Mouse (Mus musculus): Measurements from ENCODE around the gene Wipi2. TPM values are rescaled to one million over a fixed set of nuclear protein-coding genes. Genes with fewer than 3 reads are reported as not detected.

Gene Wipi2
- polyA plus RNA-seq, 1 experiment from 2014 or later: 46.7 TPM

DNA sequence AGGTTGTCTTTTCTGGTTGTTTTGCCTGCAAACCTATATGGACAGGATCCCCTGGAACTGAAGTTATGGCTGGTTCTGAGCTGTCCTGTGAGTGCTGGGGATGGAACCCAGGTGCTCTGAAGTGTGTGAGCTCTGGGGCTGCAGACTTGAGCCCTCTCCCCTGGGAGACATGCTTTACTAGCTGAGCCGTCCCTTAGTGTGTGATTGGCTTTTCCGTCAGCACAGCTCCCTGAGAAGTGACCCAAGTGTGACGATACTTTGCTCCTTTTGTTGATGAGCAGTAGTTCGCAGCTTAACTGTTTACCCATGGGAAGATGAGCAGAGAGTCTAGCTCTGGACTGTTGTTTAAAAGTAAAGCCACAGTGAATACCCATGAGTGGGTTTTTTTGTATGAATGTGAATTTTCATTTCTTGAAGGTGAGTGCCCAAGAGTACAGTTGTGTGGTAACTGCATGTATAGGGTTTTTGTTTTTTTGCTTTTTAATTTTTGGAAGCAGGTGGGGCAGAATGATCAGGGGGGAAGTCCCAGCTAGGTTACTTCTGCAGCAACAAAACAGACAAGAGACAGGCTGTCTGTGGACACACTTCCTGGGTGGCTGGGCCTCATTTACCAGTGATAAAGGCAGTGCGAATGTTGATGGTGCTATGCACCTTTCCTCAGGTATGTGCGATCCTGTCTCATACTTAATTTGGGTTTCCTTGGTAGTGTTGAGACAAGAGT is 14.0 kb downstream of the Wipi2 start:
- H3K4me1 ChIP-seq: no peaks in the 10 kb centered on the region
- 82% methylated on average over 6 of the region's 6 CpGs for WGBS

DNA sequence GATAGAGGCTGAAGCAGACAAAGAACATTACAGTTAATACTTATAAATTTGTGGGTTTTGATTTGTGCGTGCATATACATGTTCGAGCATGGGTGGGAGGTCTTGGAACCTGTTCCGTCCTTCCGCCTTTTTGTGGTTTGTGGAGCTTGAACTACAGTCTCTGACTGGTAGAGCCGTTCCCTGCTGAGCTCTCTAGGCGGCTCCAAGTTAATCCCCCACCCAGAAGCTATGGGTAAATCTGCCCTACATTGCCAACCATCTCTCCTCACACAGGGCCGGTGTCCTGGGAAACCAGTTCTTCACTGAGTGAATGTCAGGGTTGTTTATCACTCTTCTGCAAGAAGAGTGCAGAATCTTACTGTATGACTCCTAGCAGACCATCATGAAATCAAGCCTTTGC is 20.7 kb downstream of the Wipi2 start:
- Histone ChIP-seq H3K36me3 (replicated peaks) (no peaks in the 10 kb centered on the region; the same call in 1 of the 2 replicates), H3K27ac (no peak overlapping the region), H3K9ac (no peak overlapping the region), H3K4me2 (no peak overlapping the region), H3K27me3 (replicated peaks) (no peaks in the 10 kb centered on the region), H3K9me3 (no peaks in the 10 kb centered on the region), H3K4me1 (peaks cover 27% of the 10 kb centered on the region), H3K4me3 (no peak overlapping the region)
- no peak for ATAC-seq (replicated peaks)
- 69% methylated on average over 7 of the region's 7 CpGs for WGBS

More for the DNA sequence above, 14.0 kb downstream of the Wipi2 start:
- Histone ChIP-seq H3K4me2 (no peak overlapping the region), H3K9me3 (no peaks in the 10 kb centered on the region), H3K27me3 (replicated peaks) (no peaks in the 10 kb centered on the region), H3K4me3 (no peak overlapping the region), H3K27ac (no peak overlapping the region), H3K9ac (no peak overlapping the region), H3K36me3 (replicated peaks) (peaks cover 10% of the 10 kb centered on the region)
- ATAC-seq (replicated peaks): no peak

DNA sequence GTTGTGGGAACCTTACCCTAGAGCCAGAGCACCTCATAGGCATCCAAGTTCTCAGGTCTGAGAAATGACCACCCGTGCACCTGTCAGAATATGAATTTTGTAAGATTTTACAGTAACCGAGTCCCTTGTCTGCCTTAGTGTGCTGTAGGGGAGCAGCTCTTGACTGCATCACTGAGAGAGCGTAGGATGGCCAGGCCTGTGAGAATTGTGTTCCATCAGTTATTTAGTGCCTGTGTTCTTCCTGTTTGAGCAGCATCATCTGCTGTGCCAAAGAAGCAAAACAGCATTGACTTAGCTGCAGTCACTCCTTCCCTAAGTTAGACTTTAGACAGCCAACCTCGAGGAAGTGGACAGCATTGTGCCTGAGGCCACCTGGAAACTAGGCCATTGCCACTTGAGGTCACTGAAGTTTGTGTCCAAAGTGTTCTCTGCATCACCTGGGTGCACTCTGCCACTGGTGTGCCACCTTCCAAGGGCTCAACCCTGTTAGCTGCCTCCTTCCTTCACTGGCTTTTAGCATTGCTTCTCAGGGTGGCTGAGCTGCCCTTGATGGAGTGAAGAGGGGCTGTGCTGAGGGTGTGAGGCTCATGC is 22.1 kb downstream of the Wipi2 start:
- H3K27me3 ChIP-seq (replicated peaks): no peaks in the 10 kb centered on the region
- no peak overlapping the region for H3K9ac ChIP-seq
- H3K36me3 ChIP-seq (replicated peaks): no peaks in the 10 kb centered on the region; the same call in 1 of the 2 replicates
- no peak overlapping the region for H3K4me3 ChIP-seq
- WGBS: 91% methylated on average over 4 of the region's 4 CpGs
- no peak for ATAC-seq (replicated peaks)
- H3K9me3 ChIP-seq: no peaks in the 10 kb centered on the region
- H3K4me2 ChIP-seq: no peak overlapping the region
- H3K27ac ChIP-seq: no peak overlapping the region
- peaks cover 27% of the 10 kb centered on the region for H3K4me1 ChIP-seq

DNA sequence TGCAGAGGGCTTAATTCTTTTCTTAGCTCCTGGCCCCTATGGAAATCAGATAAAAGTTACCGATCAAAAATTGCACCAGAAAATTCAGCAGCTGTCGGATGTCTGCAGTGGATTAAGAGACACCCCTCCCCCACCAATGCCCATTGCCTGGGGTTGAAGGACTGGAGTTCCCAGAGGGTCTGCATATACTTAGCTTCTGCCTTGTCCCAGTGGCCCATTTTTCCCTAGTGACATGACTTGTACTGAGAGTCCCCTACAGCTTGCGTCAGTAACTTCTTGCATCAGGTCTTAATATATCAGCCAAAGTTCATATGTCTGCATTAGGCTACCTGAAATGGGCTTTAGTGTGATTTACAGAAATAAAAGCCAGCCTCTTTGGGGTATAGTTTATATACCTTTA is 22.9 kb downstream of the Wipi2 start:
- H3K36me3 ChIP-seq (replicated peaks): no peaks in the 10 kb centered on the region
- no peak overlapping the region for H3K4me3 ChIP-seq
- H3K4me2 ChIP-seq: no peak overlapping the region
- H3K27ac ChIP-seq: 0 out of 2 replicates have a peak overlapping the region, but pooled peaks have one; percentile 29
- no peak overlapping the region for H3K9ac ChIP-seq
- no peaks in the 10 kb centered on the region for H3K9me3 ChIP-seq
- H3K4me1 ChIP-seq: peaks cover 27% of the 10 kb centered on the region
- 26% methylated on average over 3 of the region's 3 CpGs for WGBS
- no peaks in the 10 kb centered on the region for H3K27me3 ChIP-seq (replicated peaks)
- no peak for ATAC-seq (replicated peaks)

DNA sequence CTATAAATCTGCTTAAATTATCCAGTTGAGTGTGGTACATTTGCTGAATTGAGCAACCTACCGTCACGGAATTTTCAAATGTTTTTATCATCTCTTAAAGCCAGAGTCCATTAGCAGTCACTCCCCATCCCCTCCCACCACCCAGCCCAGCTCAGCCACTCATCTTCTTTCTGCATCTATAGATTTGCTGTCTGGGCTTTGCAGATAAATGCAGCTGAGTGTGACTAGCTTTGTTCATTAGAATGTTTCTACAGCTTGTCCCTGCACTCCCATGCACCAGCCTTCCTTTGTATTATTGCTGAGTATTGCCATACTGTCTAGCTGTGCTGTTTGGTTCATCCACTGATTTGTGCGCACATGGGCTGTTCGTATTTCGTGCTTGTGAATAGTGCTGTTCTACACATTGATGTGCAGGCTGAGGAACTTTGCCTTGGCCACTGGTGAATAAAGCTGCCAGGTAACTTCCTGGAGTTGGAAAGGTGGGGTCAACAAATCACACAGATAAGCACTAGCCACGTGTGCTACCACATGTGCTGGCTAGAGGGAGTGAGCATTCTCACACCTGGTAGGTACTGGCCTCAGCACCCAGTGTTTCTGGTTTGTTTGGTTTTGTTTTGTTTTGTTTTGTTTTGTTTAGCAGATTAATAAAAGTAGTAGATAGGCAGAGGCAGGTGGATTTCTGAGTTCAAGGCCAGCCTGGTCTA is 23.4 kb downstream of the Wipi2 start:
- Histone ChIP-seq H3K9me3 (no peaks in the 10 kb centered on the region), H3K9ac (no peak overlapping the region), H3K4me1 (peaks cover 27% of the 10 kb centered on the region), H3K36me3 (replicated peaks) (peaks cover 3% of the 10 kb centered on the region; the same call in 1 of the 2 replicates), H3K4me2 (no peak overlapping the region), H3K27me3 (replicated peaks) (no peaks in the 10 kb centered on the region), H3K27ac (0 out of 2 replicates have a peak overlapping the region, but pooled peaks have one; percentile 29), H3K4me3 (no peak overlapping the region)
- ATAC-seq (replicated peaks): no peak
- WGBS: 66% methylated on average over 6 of the region's 6 CpGs

DNA sequence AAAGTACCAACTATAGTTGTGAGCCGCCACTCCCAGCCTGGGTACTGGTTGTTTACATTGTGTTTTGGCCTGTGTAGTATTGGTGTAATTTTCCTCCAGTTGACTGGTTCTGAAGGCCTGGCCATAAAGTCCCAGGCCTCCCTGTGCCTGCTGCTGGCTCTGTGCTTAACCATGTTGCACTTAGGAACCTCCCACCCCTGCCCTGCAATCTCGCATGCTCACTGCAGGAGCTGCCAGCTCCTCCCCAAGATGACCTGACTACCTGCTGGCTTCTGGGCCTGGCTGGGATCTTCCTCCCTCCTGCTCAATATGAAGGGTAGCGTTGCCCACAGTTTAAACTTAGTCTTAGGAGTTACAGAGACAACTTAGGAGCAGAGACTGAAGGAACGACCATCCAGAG is 24.8 kb downstream of the Wipi2 start:
- ATAC-seq (replicated peaks): no peak
- Histone ChIP-seq H3K36me3 (replicated peaks) (peaks cover 17% of the 10 kb centered on the region; the same call in 1 of the 2 replicates), H3K9ac (no peak overlapping the region), H3K9me3 (no peaks in the 10 kb centered on the region), H3K27ac (no peak overlapping the region), H3K4me2 (no peak overlapping the region), H3K27me3 (replicated peaks) (no peaks in the 10 kb centered on the region), H3K4me3 (no peak overlapping the region), H3K4me1 (peaks cover 27% of the 10 kb centered on the region)
- WGBS: 79% methylated on average over 4 of the region's 4 CpGs

DNA sequence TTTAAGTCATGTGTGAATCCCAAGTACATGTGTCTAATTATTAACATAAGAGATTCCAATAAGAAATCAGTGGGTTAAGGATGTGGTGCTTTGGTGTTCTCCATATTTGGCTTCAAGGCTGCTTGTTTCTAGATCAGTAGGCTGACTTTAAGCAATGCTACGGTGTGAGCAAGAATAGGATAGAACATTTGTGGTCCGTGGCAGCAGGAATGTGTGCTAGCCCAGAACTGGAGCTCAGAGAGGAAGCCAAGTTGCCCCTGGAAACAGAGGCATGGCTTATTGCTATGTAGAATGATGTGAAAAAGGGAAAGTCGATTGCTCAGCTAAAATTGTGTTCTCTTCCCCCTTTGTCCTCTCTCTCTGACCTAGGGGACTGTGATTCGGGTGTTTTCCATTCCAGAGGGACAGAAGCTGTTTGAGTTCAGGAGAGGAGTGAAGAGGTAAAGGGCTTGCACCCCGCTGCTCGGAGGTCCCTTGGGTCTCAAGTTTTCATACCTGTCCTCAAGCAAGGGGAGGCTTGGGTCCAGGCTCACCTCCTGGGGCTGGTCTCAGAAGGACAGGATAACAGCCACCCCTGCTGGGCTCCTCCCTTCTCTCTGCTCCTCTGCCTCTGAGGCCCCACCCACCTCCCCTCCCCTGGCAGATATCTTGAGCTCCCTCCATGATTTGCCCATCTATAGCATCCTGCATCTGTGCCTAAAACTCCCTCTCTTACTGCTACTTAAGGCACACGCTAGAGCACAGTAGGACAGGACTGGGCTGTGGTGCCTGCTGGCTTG is 33.3 kb downstream of the Wipi2 start:
- 80% methylated on average over 7 of the region's 7 CpGs for WGBS
- no peak for ATAC-seq (replicated peaks)

DNA sequence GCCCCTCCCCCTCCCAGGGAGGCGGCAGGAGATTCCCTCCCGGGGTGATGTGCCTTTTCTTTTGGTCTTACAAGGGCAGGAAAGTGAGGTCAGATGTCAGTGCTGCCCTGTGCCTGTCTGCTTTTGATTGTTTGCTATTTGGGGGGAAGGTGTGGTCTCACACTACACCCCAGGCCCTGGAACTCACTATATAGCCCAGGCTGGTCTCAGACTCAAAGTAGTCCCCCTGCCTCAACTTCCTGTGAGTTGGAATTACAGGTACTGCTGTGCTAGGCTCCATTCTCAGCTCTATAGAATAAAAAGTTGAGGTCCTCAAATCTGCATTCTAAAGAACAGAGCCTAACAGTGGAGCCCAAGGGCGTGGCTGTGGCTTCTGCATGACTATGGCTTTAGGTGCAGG is 40.4 kb downstream of the Wipi2 start:
- Histone ChIP-seq H3K27ac (no peak overlapping the region), H3K4me1 (no peaks in the 10 kb centered on the region), H3K9me3 (no peaks in the 10 kb centered on the region), H3K36me3 (replicated peaks) (peaks cover 41% of the 10 kb centered on the region), H3K9ac (no peak overlapping the region), H3K4me3 (no peak overlapping the region), H3K4me2 (no peak overlapping the region), H3K27me3 (replicated peaks) (no peaks in the 10 kb centered on the region)
- WGBS: 35% methylated on average over 3 of the region's 3 CpGs
- ATAC-seq (replicated peaks): no peak

More for the DNA sequence above, 33.3 kb downstream of the Wipi2 start:
- Histone ChIP-seq H3K9ac (no peak overlapping the region), H3K27ac (no peak overlapping the region), H3K9me3 (no peaks in the 10 kb centered on the region), H3K27me3 (replicated peaks) (no peaks in the 10 kb centered on the region), H3K36me3 (replicated peaks) (peaks cover 71% of the 10 kb centered on the region), H3K4me1 (no peaks in the 10 kb centered on the region), H3K4me3 (no peak overlapping the region), H3K4me2 (no peak overlapping the region)

DNA sequence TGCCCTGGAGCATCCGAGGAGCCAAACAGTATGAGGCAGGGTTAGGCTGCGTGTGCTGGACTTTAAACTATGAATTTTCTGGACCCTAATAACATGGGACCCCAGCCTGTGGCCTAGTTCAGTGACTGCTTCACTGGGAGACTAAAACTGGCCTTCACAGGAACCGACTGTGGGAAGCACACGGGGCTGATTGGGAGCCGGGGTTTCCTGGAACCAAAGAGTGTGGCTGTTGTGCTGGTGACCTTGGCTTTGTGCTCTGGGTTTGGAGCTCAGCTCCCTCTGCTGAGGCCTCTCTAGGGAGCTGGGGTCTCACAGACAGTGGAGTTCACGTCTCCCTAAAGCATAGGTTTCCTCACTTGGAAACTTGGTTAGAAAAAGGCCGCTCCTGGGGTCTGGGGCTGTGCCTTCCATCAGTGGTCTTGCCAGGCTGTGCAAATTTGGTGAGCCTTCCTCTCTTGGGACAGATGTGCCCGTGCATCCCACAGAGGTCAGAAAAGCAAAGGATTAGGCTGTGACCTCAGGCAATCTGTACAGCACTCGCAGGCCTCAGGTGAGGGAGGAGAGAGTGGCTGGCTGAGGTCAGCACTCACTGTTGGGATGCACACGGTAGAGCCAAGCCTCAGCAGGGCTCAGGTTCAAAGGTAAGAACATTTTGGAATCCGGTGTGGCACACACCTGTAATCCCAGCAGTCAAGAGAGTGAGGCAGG is 41.2 kb downstream of the Wipi2 start:
- Histone ChIP-seq H3K27me3 (replicated peaks) (no peaks in the 10 kb centered on the region), H3K27ac (no peak overlapping the region), H3K4me2 (no peak overlapping the region), H3K4me3 (no peak overlapping the region), H3K36me3 (replicated peaks) (peaks cover 36% of the 10 kb centered on the region), H3K4me1 (peaks cover 4% of the 10 kb centered on the region; the same call in 1 of the 2 replicates), H3K9ac (no peak overlapping the region), H3K9me3 (no peaks in the 10 kb centered on the region)
- no peak for ATAC-seq (replicated peaks)
- WGBS: 88% methylated on average over 11 of the region's 11 CpGs

DNA sequence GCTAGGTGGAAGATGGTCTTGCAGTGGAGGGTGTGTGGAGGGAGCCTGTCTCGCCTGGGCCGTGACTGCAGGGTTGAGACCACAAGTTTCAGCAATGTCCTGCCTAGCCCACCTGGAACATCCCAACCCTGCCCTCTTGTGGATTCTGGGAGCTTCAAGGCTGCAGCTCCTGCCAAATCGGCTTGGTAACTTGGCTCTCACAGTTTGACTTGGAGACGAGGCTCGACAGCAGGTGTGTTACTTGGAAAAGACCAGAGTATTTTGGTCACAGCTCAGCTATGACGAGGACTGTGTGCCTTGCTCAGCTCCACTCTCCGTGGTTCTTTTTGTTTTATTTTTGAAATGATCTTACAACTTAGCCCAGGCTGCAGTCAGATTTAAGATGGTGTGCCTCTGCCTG is 42.2 kb downstream of the Wipi2 start:
- Histone ChIP-seq H3K27ac (no peak overlapping the region), H3K36me3 (replicated peaks) (peaks cover 26% of the 10 kb centered on the region), H3K9me3 (no peaks in the 10 kb centered on the region), H3K27me3 (replicated peaks) (no peaks in the 10 kb centered on the region), H3K9ac (no peak overlapping the region), H3K4me1 (peaks cover 4% of the 10 kb centered on the region; the same call in 1 of the 2 replicates), H3K4me3 (no peak overlapping the region), H3K4me2 (no peak overlapping the region)
- 83% methylated on average over 7 of the region's 7 CpGs for WGBS
- no peak for ATAC-seq (replicated peaks)

DNA sequence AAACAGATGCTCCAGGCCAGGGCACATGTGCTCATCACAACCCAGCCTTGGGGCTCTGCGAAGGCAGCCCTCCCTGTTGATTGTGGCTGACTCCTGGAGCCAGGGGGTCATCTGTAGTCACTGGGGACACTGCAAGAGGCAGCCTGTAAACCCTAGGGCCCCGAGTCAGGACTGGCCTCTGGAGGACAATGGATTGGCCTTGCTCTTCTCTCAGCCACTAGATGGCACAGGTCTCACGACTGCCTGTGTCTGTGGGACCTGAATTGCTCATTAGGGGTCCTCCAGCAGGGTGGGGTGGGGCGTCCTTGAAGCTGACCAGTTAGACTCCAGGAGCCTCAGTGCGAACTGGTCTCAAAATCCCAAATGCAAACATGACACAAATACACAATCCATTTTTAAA is 45.6 kb downstream of the Wipi2 start:
- 21% methylated on average over 5 of the region's 5 CpGs for WGBS
- H3K9ac ChIP-seq: no peak overlapping the region
- no peak overlapping the region for H3K27ac ChIP-seq
- H3K4me2 ChIP-seq: no peak overlapping the region
- H3K9me3 ChIP-seq: no peaks in the 10 kb centered on the region
- peak; percentile 65 for ATAC-seq (replicated peaks)
- peaks cover 4% of the 10 kb centered on the region; the same call in 1 of the 2 replicates for H3K4me1 ChIP-seq
- no peaks in the 10 kb centered on the region for H3K27me3 ChIP-seq (replicated peaks)
- no peaks in the 10 kb centered on the region; the same call in 1 of the 2 replicates for H3K36me3 ChIP-seq (replicated peaks)
- no peak overlapping the region for H3K4me3 ChIP-seq

All from midbrain, embryonic 15.5 days (tissue).